Mouse (Mus musculus): ENCODE results near the gene Spats1.

The Spats1 gene

GRCm38 (mm10) chr17:45474669-45475465 is at the start of gene Spats1:
TSS of gene Spats1 (minus strand) at chr17:45475415.
- no peak for DNase-seq (ENCODE audit: low spot score)

DNA sequence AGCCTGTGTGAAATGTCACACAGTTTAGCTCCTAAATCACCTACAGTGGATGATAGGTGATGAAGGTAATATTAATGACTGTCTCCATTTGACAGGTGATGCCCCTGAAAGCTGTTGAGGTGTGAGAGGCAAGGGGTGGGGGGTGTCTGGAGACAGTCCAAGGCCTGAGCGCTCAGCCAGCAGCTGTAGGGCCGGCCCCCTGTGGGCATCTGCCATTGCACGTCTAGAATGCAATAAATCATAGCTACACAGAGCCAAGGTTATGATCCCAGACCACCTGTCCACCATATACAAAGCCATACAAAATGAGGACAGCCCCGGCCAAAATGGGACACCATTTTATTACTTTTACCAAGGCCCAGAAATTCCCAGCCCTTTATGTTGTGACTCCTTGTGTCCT is 49.7 kb upstream of the Spats1 start:
- no peak for DNase-seq (ENCODE audit: low spot score)

DNA sequence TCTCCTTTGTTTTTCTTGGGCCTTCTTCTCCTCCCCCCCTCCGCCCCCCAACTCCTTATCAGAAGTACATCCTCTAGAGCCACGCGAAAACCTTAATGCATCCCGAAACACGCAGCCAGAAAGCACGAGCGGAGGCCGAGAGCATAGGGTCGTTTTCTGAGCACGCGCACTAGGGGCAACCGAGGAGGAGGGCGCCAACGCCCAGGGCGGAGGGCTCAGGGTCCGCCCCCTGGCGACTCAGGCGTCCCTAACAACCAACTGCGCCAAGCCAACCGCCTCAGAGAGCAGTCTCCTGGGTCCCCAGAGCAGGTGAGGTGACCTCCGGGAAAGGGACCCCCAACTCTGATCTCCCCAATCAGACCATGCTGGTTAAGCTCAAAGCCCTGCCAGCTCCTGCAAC is 48.0 kb upstream of the Spats1 start, which contains the start of gene Tcte1:
Gene Tcte1 (plus strand): TSS at position 172 of the 400 bp plus-strand sequence.
- no peak for DNase-seq (ENCODE audit: low spot score)

GRCm38 (mm10) chr17:45520136-45520535 is 44.9 kb upstream of the Spats1 start:
- no peak for DNase-seq (ENCODE audit: low spot score)

DNA sequence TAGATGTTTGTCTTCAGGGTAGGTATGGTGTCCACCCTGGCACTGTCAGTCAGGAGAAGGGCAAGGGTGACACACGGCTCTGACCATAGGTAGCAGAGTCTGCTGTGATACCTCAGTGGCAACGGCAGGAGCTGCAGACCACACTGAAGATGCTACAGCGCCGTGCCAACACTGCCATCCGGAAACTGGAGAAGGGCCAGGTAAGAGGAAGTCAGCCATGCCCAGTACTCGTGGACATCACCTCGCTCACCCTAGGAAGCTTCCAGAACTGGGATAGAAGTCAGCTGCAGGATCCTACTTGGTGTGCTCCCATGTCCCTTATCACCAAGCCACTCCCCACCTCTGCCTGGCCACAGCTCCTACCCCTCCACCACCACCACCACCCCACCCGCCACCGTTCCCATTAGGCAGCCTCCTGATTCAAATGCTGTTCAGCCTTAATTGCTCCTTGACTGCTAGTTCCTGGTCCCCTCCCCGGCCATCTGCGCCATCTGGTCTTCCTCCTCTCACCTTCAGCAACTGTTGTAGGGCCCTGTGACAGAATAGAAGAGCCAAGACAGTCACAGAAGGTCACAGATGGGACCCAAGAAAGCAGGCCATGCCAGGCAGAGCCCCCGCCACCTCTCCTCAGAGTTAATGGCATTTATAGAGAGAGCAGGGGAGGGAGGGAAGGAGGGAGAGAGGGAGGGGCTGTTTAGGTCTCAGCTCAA is 43.7 kb upstream of the Spats1 start:
- no peak for DNase-seq (ENCODE audit: low spot score)

GRCm38 (mm10) chr17:45517549-45518215 is 42.5 kb upstream of the Spats1 start:
- no peak for DNase-seq (ENCODE audit: low spot score)

GRCm38 (mm10) chr17:45517135-45517534 is 41.9 kb upstream of the Spats1 start:
- DNase-seq (ENCODE audit: low spot score): no peak

DNA sequence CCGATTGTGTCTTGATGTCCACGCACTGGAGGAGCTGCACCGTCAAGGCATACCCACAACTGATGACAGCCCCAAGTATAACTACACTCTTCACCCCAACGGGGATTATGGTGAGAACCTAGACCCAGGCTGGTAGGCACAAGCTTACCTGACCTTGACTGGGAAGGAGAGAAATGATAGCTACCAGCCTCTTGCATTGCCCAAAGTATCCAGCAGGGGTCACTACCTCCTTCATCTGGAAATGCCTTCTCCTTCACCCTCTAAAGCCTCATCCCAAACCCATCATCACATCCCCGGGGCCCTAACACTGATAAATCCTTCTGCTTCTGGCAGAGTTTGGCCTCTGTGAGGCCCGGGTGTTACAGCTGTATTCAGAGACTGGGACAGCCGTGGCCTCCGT is 41.3 kb upstream of the Spats1 start:
- peak; percentile 62 for DNase-seq (ENCODE audit: low spot score)

GRCm38 (mm10) chr17:45515806-45516205 is 40.6 kb upstream of the Spats1 start:
- DNase-seq (ENCODE audit: low spot score): no peak

DNA sequence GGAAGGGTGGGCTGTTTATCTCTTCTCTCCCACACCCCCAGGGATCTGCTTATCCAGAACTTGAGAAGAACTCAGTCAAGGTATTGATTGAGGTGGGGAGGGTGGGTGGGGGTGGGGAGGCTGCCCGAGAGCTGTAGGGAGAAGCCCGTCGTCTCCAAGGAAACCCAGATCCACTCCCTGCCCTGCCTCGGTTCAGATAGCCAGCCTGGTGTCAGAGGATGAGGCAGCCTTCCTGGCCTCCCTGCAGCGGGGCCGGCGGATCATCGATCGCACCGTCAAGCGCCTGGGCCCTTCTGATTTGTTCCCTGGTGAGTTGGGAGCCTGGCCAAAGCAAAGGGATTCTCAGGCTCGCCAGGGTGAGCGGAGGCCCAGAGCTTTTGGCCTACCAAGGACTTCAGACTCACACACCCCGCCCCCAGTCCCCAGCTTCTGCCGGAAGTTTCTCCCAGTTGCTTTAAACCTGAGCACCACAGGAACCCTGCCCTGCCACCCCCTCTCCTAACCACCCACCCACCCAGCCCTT is 40.0 kb upstream of the Spats1 start:
- no peak for DNase-seq (ENCODE audit: low spot score)

- DNase-seq (ENCODE audit: low spot score): no peak
Observed at GRCm38 (mm10) chr17:45511757-45512156, 36.5 kb upstream of the Spats1 start.

DNA sequence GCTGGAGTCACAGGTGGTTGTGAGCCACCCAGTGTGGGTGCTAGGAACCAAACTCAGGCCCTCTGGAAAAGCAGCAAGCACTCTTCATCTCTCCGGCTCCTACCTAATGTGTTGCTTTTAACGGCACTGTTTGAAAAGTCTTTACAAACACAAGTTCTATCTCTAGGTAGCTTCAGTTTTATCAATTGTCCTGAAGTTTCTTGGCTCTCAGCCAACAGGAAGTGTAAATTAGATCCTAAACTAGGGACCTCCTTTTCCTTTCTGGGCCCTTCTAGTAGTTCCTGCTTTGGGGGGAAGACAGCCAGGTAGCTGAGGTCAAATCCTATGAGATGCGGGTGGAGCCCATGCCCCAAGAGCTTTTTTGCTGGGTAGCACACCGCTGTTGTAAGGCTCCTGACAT is 35.7 kb upstream of the Spats1 start:
- no peak for DNase-seq (ENCODE audit: low spot score)

GRCm38 (mm10) chr17:45506700-45507189 is 31.5 kb upstream of the Spats1 start, which contains the start of gene Aars2:
TSS of gene Aars2 (plus strand) at chr17:45506841.
- DNase-seq (ENCODE audit: low spot score): peak; percentile 92

- DNase-seq (ENCODE audit: low spot score): no peak
Observed at GRCm38 (mm10) chr17:45505941-45506465, 30.8 kb upstream of the Spats1 start.

GRCm38 (mm10) chr17:45503301-45503973 is 28.2 kb upstream of the Spats1 start:
- DNase-seq (ENCODE audit: low spot score): no peak

DNA sequence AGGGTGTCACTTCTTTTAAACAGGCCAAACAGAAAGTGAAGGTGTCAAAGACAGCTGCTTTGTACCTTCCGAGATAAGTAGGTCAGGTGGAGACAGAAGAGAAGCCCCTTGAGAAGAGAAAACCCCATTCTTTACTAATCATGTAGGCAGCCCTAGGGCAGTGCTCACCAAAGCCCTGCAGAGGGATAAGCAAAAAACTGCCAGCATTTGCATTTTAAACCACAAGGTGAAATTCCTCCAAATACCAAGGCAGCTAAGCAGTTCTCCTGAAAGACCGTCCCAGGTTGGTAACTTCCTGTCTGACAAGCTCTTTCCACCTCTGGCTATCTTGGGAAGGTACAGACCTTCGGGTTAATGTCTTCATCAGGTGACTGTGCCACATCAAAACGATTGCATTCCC is 27.1 kb upstream of the Spats1 start:
- no peak for DNase-seq (ENCODE audit: low spot score)

DNA sequence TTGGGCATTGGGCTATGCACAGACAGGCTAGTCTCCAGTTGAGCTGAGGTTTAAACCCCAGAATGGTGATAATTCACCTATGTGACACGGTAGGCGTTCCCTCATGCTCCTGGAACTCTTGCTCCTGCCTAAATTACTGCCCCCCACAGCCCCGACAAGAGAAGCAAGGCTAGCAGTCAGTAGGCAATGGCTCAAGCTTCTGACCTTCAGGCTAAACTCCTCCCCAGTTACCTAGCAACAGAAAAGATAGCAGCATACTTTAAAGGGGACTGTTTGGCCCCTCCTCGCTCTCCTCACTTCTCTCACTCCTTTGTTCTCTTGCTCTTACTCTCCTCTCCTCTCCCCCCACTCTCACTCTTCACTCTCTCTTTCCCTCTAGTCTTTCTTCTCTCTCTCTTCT is 25.8 kb upstream of the Spats1 start:
- DNase-seq (ENCODE audit: low spot score): no peak

DNA sequence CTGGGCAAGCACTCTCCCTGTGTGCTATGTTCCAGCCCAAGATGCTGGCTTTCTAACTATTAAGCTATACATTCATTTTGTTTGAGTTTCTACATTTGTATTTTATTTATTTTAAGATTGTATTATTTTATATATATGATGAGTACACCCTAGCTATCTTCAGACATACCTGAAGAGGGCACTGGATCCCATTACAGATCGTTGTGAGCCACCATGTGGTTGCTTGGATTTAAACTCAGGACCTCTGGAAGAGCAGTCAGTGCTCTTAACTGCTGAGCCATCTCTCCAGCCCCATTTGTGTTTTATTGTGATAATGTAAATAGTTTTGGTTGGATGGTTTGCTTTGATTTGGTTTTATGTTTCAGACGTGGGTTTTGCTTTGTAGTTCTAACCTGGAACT is 24.3 kb upstream of the Spats1 start:
- no peak for DNase-seq (ENCODE audit: low spot score)

DNA sequence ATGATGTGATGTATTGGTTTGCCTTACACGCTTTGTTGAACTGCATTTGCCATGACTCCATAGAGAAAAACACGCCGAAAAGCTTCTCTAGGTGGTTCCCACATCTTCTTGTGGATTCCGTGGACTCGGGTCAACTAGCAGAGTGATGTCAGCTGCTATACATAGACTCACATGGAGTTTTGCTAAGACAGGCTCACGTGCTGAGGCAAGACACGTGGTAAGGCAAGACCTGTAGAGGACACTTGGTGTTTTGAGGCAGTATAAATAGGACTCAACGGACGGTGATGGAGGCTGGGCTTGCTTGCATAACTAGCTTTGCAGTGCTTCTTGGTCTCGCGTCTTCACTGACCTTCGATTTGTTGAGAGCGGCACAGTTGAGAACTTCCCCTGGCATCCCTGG is 23.2 kb upstream of the Spats1 start:
- no peak for DNase-seq (ENCODE audit: low spot score)

DNA sequence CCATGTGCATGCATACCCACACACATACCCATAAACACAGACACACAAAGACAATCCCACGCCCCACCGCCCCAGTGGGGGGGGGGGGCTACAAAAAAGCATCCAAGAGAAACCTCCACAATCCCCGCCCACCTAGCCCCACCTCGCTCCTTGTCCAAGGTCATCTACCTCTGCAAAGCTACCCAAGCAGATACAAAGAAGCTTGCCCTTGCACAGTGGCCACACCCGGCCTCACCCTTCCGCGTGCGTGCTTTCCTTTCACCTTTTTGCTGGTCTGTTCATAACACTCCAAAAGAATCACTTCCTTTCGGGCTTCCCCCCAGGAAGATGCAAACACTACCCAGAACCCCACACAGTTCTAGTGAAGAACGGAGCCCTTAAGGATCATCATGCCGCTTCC is 20.2 kb upstream of the Spats1 start:
- no peak for DNase-seq (ENCODE audit: low spot score)

DNA sequence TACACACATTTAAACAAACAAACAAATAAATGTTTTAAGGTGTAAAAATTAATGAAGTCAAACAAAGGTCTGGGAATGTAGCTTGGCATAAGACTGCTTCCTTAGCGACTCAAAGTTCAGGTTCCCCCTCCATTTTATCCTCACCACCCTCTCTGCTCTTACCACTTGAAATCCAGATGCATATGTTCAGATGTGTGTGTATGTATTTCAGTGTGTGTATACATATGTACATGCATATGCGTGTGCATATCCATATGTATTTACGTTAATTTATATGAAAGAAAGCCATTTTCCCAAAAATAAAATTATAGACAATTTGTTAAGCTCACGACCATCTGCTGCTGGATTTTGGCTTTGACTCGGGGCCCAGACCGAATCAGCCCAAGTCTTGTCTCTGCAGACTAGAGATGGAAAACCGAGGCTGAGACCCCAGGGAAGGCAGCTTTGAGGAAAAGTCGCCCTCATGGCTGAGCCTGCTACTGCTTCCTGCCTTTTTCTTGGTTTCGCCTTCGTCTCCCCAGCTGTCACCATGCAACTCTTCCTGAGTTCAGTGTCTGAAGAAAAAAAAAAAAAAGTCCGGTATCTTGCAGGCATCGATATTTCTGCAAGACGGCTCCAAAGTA is 15.4 kb upstream of the Spats1 start:
- no peak for DNase-seq (ENCODE audit: low spot score)
